Mouse (Mus musculus): ENCODE measurements around the gene Cenph.
"Not testable (repeated sequence)": the region's sequence is repeated elsewhere in the genome, so short reads cannot be mapped to it uniquely, and the experiment has no call there.

The Cenph gene

GRCm38 (mm10) chr13:100775252-100776055 is at the start of gene Cenph:
Gene Cenph (minus strand): TSS chr13:100775899.
- DNase-seq: peak; percentile 77 to 84

GRCm38 (mm10) chr13:100824916-100825315 is 49.2 kb upstream of the Cenph start:
- DNase-seq: no peak

GRCm38 (mm10) chr13:100824306-100824705 is 48.6 kb upstream of the Cenph start:
- no peak for DNase-seq

- DNase-seq: no peak
Measured at GRCm38 (mm10) chr13:100823863-100824262, 48.2 kb upstream of the Cenph start.

GRCm38 (mm10) chr13:100814451-100814850 is 38.8 kb upstream of the Cenph start:
- no peak for DNase-seq

- DNase-seq: peak; percentile 18 to 27
Measured at GRCm38 (mm10) chr13:100805776-100806175, 30.1 kb upstream of the Cenph start.

GRCm38 (mm10) chr13:100797171-100797570 is 21.5 kb upstream of the Cenph start:
- no peak for DNase-seq

- no peak for DNase-seq
Measured at GRCm38 (mm10) chr13:100789083-100789482, 13.4 kb upstream of the Cenph start.

GRCm38 (mm10) chr13:100788057-100788456 is 12.4 kb upstream of the Cenph start:
- not testable (repeated sequence) for DNase-seq

GRCm38 (mm10) chr13:100787316-100788010 is 11.8 kb upstream of the Cenph start:
- DNase-seq: no peak

GRCm38 (mm10) chr13:100786414-100786867 is 10.7 kb upstream of the Cenph start, which contains the start of gene Ccnb1:
Gene Ccnb1 (minus strand): TSS chr13:100786570.
- DNase-seq: peak; percentile 88 to 91

GRCm38 (mm10) chr13:100785806-100786413 is 10.2 kb upstream of the Cenph start:
- DNase-seq: no peak

- no peak for DNase-seq
Measured at GRCm38 (mm10) chr13:100777491-100777890, 1.8 kb upstream of the Cenph start.

- DNase-seq: no peak
Measured at GRCm38 (mm10) chr13:100776710-100777109, 1.0 kb upstream of the Cenph start.

GRCm38 (mm10) chr13:100776056-100776419 is 339 bp upstream of the Cenph start:
- DNase-seq: no peak

GRCm38 (mm10) chr13:100774704-100775103 is 995 bp downstream of the Cenph start:
- no peak for DNase-seq

- no peak for DNase-seq
Measured at GRCm38 (mm10) chr13:100755329-100755728, 20.4 kb downstream of the Cenph start.

- DNase-seq: no peak
Measured at GRCm38 (mm10) chr13:100754186-100754585, 21.5 kb downstream of the Cenph start.

GRCm38 (mm10) chr13:100753011-100753410 is 22.7 kb downstream of the Cenph start:
- DNase-seq: no peak

GRCm38 (mm10) chr13:100752529-100752928 is 23.2 kb downstream of the Cenph start:
- no peak for DNase-seq

GRCm38 (mm10) chr13:100751402-100751801 is 24.3 kb downstream of the Cenph start:
- DNase-seq: no peak

- no peak for DNase-seq
Measured at GRCm38 (mm10) chr13:100750799-100751198, 24.9 kb downstream of the Cenph start.

- DNase-seq: no peak
Measured at GRCm38 (mm10) chr13:100748638-100749037, 27.1 kb downstream of the Cenph start.

GRCm38 (mm10) chr13:100746090-100746489 is 29.6 kb downstream of the Cenph start:
- DNase-seq: no peak

Data from thymus, postnatal 36 days (tissue).